Mouse (Mus musculus): ENCODE measurements at regions not wholly inside any gene's neighbourhood (a gene's known extent, or its start where the extent isn't known, plus 50 kb on each side); places are given as distances from the start of the nearest gene placed in this dataset.

DNA sequence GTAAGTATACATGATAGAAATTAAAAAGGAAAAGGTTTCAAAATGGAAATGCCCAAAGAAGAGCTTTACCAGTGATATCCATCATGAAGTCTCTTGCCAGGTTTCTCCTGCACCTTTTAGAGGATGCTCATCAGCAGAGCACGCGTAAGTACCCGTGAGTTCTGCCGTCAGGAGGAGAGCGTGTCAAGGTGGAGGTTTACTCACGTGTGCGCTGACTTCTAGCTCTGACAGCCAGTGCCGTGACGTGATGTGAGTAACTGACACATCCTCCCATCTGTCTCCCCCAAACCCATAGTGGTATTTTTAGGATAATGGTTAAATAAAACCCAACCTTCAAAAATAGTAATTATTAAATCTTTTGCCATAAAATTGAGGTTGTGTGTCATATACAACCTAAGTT is 55.3 kb downstream of the Adra2a start:
- no peak for DNase-seq

DNA sequence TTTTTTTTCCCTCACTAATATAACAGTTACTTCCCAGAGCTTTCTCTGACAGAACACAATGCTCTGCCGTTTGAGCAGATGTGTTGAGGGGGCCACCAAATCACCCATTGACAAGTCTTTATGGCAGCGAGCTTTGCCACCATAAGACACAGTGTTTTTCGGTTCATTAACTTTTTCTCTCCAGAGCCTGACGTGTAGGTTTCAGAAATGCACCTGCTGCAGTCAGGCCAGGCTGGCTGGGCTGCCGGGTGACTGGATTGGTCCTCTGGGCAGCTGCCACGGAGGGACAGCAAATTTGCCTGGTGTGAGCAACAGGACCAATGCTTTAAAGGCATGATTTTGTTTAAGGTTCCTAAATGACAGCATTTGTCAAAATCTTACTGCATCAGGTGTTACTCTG is 55.8 kb downstream of the Adra2a start:
- DNase-seq, result no peak

DNA sequence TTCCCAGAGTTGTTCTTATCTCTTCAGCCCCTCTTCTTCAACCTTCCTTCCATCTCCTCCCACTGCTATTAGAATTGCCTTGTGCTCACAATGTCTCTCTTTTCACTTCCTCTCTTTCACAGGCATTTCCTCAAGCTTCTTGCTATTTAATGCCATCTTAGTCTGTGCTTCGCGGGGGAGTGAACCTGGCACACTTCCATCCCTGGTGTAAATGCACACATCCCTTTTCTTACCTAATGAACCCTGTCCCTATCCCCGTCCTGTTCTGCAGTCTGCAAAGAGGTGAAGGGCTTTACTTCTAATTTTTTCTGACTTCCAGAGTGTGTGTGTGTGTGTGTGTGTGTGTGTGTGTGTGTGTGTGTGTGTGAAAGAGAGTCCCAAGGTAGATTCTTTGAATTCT is 62.6 kb downstream of the Adra2a start:
- DNase-seq, result no peak

- DNase-seq, result peak; percentile 97
Measured at GRCm38 (mm10) chr19:54107103-54107821, 63.3 kb downstream of the Adra2a start.

DNA sequence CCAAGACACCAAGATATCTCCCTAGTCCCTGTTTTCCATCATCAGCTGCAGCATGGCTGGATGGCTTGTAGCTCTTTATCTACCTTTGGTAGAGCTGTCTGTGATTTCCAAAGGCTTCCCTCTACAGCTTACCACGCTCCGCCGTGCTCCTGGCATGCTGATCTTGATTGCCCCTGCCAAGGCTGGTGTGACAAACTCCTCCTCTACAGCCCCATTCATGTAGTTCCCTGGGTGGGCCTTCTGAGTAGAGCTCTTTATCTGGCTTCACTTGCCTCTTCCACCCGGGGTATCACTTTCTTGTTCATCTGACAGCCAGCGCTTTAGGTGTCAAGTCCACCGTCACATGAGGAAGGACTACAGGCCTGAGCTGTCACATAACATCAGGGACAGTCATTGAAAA is 66.1 kb downstream of the Adra2a start:
- peak; percentile 43 for DNase-seq

DNA sequence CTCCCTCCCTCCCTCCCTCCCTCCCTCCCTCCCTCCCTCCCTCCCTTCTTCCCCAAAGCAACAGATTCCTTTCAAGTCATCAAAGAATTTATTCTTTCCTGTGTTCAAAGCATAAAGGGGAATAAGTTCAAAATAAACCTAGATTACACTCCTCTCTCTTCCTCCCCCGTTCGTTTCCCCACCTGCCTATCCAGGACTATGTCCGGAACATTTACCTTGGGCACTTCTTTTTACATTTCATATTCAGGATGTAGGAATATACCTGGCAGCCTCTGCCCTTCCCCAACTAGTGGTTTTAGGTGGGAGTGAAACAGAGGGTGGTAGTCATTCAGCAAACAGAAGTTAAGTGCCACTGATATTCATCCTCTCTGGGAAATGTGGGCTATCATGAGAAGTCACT is 68.7 kb downstream of the Adra2a start:
- peak; percentile 63 for DNase-seq

DNA sequence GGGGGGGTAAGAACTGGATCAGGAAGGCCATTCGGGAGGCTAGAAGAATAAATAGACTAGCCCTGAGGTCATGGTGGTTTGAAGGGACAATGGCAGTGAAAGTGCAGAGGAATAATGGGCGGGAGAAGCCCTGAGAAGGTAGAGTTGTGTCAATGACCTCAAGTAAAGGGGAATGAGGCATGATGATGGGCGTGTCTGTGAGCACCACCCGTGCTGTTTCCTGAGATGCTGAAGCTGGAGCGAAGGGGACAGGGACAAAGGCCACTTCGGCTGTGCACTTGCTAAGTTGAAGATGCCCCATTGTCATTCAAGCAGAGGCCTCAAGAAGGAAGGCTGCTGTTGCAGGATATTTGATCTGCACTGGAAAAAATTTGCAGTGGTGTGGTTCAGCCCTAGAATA is 69.5 kb downstream of the Adra2a start:
- peak; percentile 73 for DNase-seq

DNA sequence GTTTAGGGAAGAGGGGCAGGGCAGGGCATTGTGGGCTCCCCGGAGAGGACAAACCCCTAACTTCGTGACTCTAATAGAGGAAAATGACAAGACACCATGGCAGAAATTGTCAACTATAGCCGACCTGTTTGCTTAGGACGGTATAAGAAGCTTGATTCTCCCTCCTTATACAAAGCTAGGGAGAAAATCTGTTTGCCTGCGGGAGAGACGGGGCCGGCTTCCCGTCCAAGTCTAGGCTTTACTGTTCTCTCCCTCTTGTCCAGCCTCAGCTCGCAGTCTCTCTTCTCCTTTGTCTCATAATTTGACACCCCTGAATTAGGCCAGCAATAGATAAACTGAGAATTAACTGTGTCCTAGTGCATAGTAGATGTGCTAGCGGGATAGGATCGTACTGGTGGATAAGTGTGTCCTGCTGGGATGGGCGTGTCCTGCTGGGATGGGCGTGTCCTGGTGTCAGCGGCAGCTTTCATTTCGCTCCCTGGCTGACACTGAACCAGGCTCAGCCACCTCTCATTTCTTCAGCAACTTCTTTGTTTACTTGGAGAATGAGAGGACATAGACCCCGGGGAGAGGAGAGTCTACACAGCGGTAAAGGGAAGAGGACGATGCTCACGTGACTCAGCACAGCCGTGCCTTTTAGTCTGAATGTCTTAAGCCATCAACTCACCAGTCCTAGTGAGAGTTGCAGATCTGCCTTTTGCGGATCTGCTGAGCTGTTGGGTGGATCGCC is 70.8 kb downstream of the Adra2a start:
- DNase-seq, result peak; percentile 94

DNA sequence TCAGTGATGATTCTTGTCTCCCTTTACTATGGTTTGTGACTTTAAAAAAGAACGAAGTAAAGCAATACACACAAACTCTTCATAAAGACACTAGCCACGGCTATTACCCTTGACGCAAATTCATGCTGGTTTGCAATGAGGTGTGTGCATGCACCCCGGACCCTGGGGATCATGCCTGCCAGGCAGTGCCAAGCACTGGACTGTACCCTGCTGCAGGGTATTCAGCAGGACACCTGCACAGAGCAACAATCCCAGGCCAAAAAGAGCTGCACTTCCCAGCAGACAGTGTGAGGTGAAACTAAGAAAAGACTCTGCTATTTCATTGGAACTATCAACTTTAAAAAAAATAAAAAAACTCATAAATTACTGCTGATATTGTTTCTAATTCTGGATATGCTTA is 71.4 kb downstream of the Adra2a start:
- peak; percentile 72 for DNase-seq

DNA sequence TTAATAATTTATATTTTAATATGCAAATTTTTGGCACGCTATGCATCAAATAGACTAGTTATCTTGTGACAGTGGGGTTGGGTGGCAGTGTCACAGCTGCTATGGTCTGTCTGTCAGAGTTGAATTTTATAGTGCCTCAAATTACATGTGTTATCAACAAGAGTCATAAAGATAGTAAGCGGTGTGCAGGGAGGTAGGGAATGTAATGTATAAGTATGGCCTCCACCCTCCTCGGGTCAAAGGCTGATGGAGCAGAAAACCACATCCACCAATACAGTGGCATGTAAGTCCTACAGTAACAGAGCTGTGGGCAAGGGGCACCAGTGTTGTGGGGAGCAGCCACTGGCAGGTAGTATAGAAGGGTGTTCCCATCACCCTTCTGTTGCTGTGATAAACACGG is 72.9 kb downstream of the Adra2a start:
- DNase-seq, result peak; percentile 22

- no peak for DNase-seq
Measured at GRCm38 (mm10) chr19:54117676-54118075, 73.7 kb downstream of the Adra2a start.

DNA sequence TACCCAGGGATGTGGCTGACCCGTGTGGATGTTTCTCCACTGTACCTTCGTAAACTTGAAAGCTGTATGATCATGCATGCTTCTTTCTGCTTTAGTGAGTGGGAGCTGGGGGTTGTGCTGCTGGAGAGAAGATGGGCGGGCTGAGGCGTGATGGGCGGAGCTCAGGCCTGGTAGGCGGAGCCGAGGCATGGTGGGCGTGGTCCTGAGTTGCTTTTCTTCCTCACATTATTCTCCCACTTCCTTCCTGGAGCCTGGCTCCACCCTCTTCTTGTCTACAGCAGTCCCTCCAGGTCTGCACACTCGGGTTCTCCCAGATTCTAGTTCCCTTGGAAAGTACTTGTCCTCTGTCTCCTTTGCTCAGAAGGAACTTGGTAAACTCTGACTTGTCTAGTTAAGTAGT is 79.6 kb downstream of the Adra2a start:
- peak; percentile 61 for DNase-seq

GRCm38 (mm10) chr19:54151766-54152165 is 107.8 kb downstream of the Adra2a start:
- peak; percentile 82 for DNase-seq

DNA sequence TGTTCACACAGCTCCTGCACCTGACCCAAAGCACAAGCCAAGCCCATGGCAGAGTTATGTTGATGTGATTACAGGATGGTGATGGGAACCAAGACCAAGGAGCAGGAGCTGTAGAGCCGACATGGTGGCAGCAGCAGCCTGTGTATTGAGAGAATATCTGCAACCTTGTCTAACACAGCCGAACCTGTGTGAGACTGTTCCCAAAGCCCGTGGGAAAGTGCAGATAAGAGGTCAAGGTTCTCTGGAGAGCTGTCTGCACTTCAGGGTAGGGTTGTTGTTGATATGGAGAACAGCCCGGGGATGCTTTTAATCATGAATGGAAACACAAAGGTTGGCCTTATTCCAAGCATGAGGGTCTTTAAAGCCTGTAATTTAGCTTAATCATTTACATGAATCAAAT is 110.4 kb downstream of the Adra2a start:
- DNase-seq, result peak; percentile 70

DNA sequence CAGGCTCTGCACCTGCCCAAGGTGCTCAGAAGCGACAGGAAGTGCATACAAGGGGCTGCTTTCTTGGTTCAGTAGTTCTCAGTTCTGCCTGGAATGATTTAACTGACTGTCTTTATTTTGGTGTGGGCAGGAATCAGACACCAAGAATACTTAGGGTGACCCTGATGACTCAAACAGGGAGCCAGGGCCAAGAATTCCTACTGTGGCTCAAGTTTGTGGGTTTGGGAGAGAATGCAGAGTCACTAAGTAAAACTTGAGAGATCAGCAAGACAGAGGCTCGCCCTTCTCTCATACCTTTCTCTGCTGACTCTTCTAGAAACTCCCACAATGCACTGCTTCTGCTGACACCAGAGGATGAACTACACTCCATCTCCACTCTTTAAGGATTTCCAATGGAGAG is 126.4 kb downstream of the Adra2a start:
- no peak for DNase-seq

GRCm38 (mm10) chr19:54174090-54175055 is 130.4 kb downstream of the Adra2a start:
- peak; percentile 62 for DNase-seq

GRCm38 (mm10) chr19:54175766-54176165 is 131.8 kb downstream of the Adra2a start:
- peak; percentile 34 for DNase-seq

- DNase-seq, result peak; percentile 53
Measured at GRCm38 (mm10) chr19:54177491-54177890, 133.5 kb downstream of the Adra2a start.

DNA sequence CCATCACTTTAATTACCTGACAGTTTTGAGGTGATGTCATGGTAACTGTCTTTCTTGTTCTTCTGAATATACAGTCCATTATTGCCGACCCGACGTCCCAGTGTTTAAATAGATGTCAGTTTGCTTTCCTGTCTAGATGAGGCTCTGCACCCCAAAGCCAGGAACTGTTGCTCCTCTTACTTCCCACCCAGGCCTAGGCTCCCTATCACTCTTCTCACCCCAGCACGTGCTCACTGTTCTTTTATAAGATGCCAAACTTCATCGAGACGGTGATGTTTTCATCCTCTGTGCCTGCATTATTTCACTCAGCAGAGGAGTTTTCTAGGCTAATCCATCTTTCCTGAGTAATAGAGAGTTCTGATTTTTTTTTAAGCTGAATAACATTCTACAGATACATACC is 156.5 kb downstream of the Adra2a start:
- no peak for DNase-seq

DNA sequence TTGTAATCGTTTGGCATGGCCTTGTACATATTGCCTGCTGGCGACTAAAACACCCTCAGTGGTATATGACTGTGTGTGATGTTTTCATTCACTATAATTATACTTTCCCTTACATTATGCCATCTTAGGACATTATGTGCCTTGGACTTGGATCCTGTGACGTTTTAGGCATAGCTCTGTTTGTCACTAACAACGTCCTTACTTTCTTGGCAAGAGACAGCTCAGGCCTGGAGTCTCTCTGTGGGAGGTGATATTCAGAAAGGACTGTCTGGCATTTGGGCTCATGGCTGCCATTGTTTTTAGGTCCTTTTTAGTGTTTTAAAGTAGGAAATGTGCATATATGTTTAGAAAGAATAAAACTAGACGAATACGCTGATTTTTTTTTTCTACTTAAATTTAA is 158.5 kb downstream of the Adra2a start:
- no peak for DNase-seq

DNA sequence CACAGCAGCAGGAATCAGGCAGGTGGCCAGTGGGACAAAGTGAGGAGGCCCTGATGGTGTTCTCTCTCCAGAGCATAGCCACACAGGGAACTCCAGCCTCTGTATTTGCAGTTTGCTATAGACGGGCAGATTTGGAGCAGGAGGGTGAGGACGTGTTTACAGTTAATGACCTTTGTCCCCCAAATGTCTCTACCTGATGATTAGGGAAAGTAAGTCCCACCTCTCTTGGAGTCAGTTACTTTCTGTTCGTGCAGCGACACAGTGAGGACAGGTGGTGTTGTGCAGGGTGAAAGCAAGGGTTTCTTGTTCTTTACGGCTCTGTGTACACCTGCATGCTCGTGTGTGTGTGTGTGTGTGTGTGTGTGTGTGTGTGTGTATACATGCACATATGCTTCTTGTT is 162.9 kb downstream of the Adra2a start:
- no peak for DNase-seq

- DNase-seq, result no peak
Measured at GRCm38 (mm10) chr19:54212169-54212568, 168.2 kb downstream of the Adra2a start.

- DNase-seq, result no peak
Measured at GRCm38 (mm10) chr19:54244176-54244575, 200.2 kb downstream of the Adra2a start.

Measured in heart, adult 11 months (tissue).